Mouse (Mus musculus): Measurements from ENCODE around the gene Cnn1. TPM values are rescaled to one million over a fixed set of nuclear protein-coding genes. Genes with fewer than 3 reads are reported as not detected.

The Cnn1 gene
- total and polyA plus RNA-seq, 2 experiments from 2014 or later: 0.24 TPM

DNA sequence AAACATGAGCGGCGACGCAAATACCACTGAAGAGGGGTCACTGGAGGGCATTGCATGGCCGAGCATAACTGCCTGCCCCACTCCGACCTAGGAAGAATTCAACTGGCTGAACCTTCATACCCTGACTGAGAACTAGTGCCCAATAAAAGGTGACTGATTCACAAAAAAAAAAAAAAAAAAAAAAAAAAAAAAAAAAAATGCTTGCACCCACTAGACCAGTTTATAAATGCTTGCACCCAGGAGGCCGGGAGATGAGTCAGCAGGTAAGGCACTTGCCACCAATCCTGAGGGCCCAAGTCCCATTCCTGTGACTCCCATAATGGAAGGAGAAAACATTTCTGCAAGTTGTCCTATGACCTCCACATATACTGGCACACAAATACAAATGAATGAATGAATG, 6.3 kb upstream of the Cnn1 start:
- no peak overlapping the region for H3K9ac ChIP-seq
- H3K4me2 ChIP-seq (ENCODE audit: low read depth): no peak overlapping the region
- DNase-seq: no peak
- no peak overlapping the region for H3K4me3 ChIP-seq (ENCODE audit: low read depth, low read length)
- H3K9me3 ChIP-seq (ENCODE audit: low read length): no peaks in the 10 kb centered on the region
- H3K36me3 ChIP-seq (ENCODE audit: insufficient read depth): no peaks in the 10 kb centered on the region
- no peaks in the 10 kb centered on the region for H3K27me3 ChIP-seq (ENCODE audit: insufficient read depth, low read length)
- 96% methylated on average over 6 of the region's 6 CpGs for WGBS
- ATAC-seq: no peak
- H3K27ac ChIP-seq (ENCODE audit: low read depth, low read length): no peak overlapping the region
- TF ChIP-seq CTCF (IDR thresholded peaks at IDR 0.05; ENCODE audit: low read depth): no peak
- no peaks in the 10 kb centered on the region for H3K4me1 ChIP-seq (ENCODE audit: insufficient read depth)

DNA sequence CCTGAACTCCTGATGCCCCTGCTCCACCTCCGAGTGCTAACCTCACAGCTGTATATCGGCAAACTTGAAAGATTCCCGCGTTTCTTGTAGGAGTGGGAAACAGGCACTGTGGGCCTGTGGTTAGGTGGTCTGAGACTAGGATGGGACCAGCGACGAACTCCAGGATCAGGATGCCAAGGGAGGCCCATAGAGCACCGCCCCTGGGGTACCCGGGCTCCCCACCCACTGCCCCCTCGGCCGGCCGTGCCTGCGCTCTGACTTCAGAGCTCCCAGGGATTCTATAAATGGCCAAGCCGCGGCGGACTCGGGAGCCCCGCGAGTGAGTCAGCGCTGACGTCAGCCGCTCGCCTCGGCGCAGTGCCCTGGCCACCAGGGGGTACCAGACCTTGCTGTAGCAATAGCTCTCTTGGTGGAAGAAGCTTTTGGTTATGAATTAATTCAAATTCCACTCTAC, 3.1 kb upstream of the Cnn1 start:
- peak; percentile 60 for TF ChIP-seq CTCF (IDR thresholded peaks at IDR 0.05; ENCODE audit: low read depth)
- peaks cover 21% of the 10 kb centered on the region for H3K27me3 ChIP-seq (ENCODE audit: insufficient read depth, low read length)
- H3K4me1 ChIP-seq (ENCODE audit: insufficient read depth): no peaks in the 10 kb centered on the region
- peak; percentile 56; the same call in 1 of the 2 replicates for ATAC-seq
- H3K27ac ChIP-seq (ENCODE audit: low read depth, low read length): no peak overlapping the region
- peak overlapping the region; percentile 58 for H3K4me2 ChIP-seq (ENCODE audit: low read depth)
- H3K9ac ChIP-seq: peak overlapping the region; percentile 40; the same call in 1 of the 2 replicates
- peak overlapping the region; percentile 30 for H3K4me3 ChIP-seq (ENCODE audit: low read depth, low read length)
- H3K9me3 ChIP-seq (ENCODE audit: low read length): no peaks in the 10 kb centered on the region
- no peaks in the 10 kb centered on the region for H3K36me3 ChIP-seq (ENCODE audit: insufficient read depth)
- DNase-seq: peak; percentile 65
- 2% methylated on average over 24 of the region's 24 CpGs for WGBS

DNA sequence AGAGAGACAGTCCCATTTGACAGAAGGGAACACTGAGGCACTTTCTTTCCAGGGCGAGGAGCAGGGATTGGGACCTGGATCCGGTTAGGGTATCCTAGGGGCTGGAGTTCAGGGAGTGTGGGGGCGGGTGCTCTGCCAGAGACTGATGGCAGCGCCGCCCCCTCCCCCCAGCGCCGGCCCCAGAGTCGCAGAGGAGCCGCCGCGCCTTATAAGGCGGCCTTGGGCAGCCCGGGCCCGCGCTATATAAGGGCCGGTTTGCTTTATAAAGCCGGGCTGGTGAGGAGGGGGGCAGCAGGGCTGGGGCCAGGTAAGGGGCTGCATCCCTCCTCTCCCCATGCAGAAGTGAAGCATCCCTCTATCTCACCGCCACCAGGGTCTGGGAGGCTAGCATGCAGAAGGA, 906 bp downstream of the Cnn1 start:
- 5% methylated on average over 16 of the region's 18 CpGs for WGBS
- Histone ChIP-seq H3K9me3 (ENCODE audit: low read length) (no peaks in the 10 kb centered on the region), H3K4me1 (ENCODE audit: insufficient read depth) (no peaks in the 10 kb centered on the region), H3K9ac (no peak overlapping the region), H3K27ac (ENCODE audit: low read depth, low read length) (no peak overlapping the region), H3K4me2 (ENCODE audit: low read depth) (no peak overlapping the region), H3K4me3 (ENCODE audit: low read depth, low read length) (no peak overlapping the region), H3K36me3 (ENCODE audit: insufficient read depth) (no peaks in the 10 kb centered on the region), H3K27me3 (ENCODE audit: insufficient read depth, low read length) (peaks cover 22% of the 10 kb centered on the region)
- no peak for DNase-seq
- TF ChIP-seq CTCF (IDR thresholded peaks at IDR 0.05; ENCODE audit: low read depth): no peak
- ATAC-seq: no peak

DNA sequence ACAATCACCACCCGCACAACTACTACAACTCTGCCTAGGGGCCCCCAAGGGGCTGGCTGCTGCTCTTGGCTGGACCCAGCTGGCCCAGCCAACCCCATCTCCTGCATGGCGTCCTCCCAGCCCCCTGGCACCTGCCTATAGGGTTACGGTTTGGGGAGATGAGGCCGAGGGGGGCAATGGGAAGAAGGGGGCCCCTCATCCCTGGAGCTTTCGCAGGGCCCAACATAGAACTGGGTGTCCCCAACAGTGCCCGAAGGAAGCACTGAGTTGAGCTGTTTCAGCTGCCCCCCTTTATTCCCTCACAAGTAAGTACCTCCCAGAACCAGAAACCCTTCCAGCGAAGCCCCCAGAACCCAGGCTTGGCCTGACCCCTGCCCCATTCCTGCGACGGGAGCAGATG, 9.2 kb downstream of the Cnn1 start:
- Histone ChIP-seq H3K9ac (no peak overlapping the region), H3K4me2 (ENCODE audit: low read depth) (no peak overlapping the region), H3K4me1 (ENCODE audit: insufficient read depth) (no peaks in the 10 kb centered on the region), H3K9me3 (ENCODE audit: low read length) (no peaks in the 10 kb centered on the region), H3K36me3 (ENCODE audit: insufficient read depth) (peaks cover 28% of the 10 kb centered on the region), H3K27ac (ENCODE audit: low read depth, low read length) (no peak overlapping the region), H3K4me3 (ENCODE audit: low read depth, low read length) (no peak overlapping the region), H3K27me3 (ENCODE audit: insufficient read depth, low read length) (no peaks in the 10 kb centered on the region)
- ATAC-seq (no peak), DNase-seq (no peak)
- 91% methylated on average over 9 of the region's 9 CpGs for WGBS
- no peak for TF ChIP-seq CTCF (IDR thresholded peaks at IDR 0.05; ENCODE audit: low read depth)

DNA sequence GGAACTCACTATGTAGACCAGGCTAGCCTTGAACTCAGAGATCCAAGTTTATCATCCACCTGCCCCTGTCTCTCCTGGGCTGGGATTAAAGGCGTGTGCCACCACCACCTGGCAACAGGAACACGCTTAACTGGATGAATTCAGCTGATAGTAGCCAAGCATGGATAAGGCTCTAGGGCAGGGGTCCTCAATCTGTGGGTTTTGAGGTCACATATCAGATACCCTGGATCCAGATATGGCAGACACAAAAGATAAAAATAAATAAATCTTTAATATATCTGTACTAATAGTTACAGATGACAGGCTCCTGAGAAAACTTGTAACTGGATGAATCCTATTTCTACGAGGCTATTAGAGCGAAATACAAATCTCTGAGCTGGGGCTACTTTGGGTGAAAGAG, 16.6 kb downstream of the Cnn1 start:
- WGBS: 88% methylated on average over 4 of the region's 4 CpGs
- no peak for TF ChIP-seq CTCF (IDR thresholded peaks at IDR 0.05; ENCODE audit: low read depth)
- peaks cover 9% of the 10 kb centered on the region; the same call in 1 of the 2 replicates for H3K4me1 ChIP-seq (ENCODE audit: insufficient read depth)
- H3K27me3 ChIP-seq (ENCODE audit: insufficient read depth, low read length): no peaks in the 10 kb centered on the region
- no peak for ATAC-seq
- DNase-seq: no peak
- H3K9ac ChIP-seq: no peak overlapping the region
- peak overlapping the region; percentile 72 for H3K4me3 ChIP-seq (ENCODE audit: low read depth, low read length)
- H3K36me3 ChIP-seq (ENCODE audit: insufficient read depth): peaks cover 25% of the 10 kb centered on the region
- H3K27ac ChIP-seq (ENCODE audit: low read depth, low read length): no peak overlapping the region
- H3K9me3 ChIP-seq (ENCODE audit: low read length): no peaks in the 10 kb centered on the region
- peak overlapping the region; percentile 59 for H3K4me2 ChIP-seq (ENCODE audit: low read depth)

DNA sequence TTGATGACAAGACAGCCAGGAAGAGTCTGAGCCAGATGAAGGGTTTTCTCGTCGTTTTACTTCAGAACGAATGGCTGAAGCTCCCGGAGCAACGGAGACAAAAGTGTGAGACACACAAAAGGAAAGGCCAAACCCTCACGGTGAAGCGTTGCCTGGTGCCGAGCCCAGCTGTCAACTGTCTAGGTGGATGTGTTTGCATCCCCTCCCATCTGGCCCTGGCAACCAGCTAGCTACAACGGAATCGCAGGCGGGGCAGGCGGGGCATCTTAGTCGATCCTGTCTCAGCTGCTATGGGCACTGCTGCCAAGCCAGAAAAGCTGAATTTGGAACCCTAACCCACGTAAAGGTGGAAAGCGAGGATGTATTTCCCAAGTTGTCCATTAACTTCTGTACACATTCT, 17.1 kb downstream of the Cnn1 start:
- Histone ChIP-seq H3K4me1 (ENCODE audit: insufficient read depth) (peaks cover 9% of the 10 kb centered on the region; the same call in 1 of the 2 replicates), H3K9ac (peak overlapping the region; percentile 77), H3K36me3 (ENCODE audit: insufficient read depth) (peaks cover 21% of the 10 kb centered on the region), H3K4me3 (ENCODE audit: low read depth, low read length) (peak overlapping the region; percentile 72), H3K4me2 (ENCODE audit: low read depth) (peak overlapping the region; percentile 59), H3K27ac (ENCODE audit: low read depth, low read length) (no peak overlapping the region), H3K27me3 (ENCODE audit: insufficient read depth, low read length) (no peaks in the 10 kb centered on the region), H3K9me3 (ENCODE audit: low read length) (no peaks in the 10 kb centered on the region)
- no peak for TF ChIP-seq CTCF (IDR thresholded peaks at IDR 0.05; ENCODE audit: low read depth)
- WGBS: 19% methylated on average over 15 of the region's 15 CpGs
- DNase-seq: no peak
- no peak for ATAC-seq

DNA sequence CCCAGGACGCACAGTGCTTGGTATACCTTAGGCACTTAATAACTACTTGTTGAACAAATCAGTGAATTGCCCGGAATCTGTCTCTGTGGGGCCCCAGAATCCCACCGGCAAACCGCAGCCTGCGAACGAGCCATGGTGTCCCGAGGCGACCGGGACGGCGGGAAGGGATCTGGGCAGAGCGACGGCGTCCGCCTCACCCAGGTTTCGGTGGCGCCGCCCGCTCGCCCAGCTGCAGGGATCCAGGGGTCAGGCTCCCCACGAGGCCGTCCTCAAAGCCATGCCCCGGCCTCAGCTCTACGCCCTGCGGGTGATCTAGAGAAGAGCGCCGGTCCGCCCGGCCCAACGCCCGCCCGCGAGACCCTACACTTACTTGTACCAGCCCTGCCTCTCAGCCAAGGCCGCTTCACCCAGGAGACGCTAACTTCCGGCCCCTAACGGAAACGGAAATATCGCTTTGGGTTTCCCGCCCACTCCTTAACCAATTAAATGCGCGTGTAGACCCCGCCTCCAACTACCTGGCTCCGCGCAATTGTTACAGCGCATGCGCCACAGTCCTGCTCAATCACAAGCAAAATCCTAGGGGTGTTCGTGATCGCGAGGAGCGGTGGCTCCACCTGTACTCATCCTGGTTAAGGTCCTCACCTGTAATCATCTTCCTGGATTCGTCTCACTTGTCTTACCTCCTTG, 17.9 kb downstream of the Cnn1 start, which contains the start of gene Elof1:
Gene Elof1 (minus strand): TSS at position 433 of the 687 bp plus-strand sequence.
- Histone ChIP-seq H3K36me3 (ENCODE audit: insufficient read depth) (peaks cover 18% of the 10 kb centered on the region), H3K9me3 (ENCODE audit: low read length) (no peaks in the 10 kb centered on the region), H3K27ac (ENCODE audit: low read depth, low read length) (peak within 1 kb of the TSS; percentile 55; the same call in 1 of the 2 replicates), H3K9ac (peak within 1 kb of the TSS; percentile 77), H3K27me3 (ENCODE audit: insufficient read depth, low read length) (no peaks in the 10 kb centered on the region), H3K4me3 (ENCODE audit: low read depth, low read length) (peak within 1 kb of the TSS; percentile 72), H3K4me2 (ENCODE audit: low read depth) (peak within 1 kb of the TSS; percentile 59), H3K4me1 (ENCODE audit: insufficient read depth) (peaks cover 9% of the 10 kb centered on the region; the same call in 1 of the 2 replicates)
- no peak for TF ChIP-seq CTCF (IDR thresholded peaks at IDR 0.05; ENCODE audit: low read depth)
- WGBS: under 1% methylated on average over 52 of the region's 52 CpGs
- ATAC-seq (peak; percentile 98), DNase-seq (peak; percentile 98)

Measured in forebrain, postnatal 0 days (tissue).